Mouse (Mus musculus) megakaryocyte, embryonic 14.5 days (primary cell): ENCODE measurements around the gene Npas1. TPM values are rescaled to one million over a fixed set of nuclear protein-coding genes. Genes with fewer than 3 reads are reported as not detected.

Experiments used
- H3K27me3 ChIP-seq: replicated peaks from 2 replicates; pipeline ENCODE3; 2012; ENCODE audit warnings: inconsistent platforms
- H3K36me3 ChIP-seq: replicated peaks from 2 replicates; pipeline ENCODE3; 2012; ENCODE audit warnings: low read length, inconsistent platforms, mixed read lengths
- H3K4me1 ChIP-seq: 2 replicates; pipeline ENCODE4 v1.6.1; 2012; ENCODE audit warnings: inconsistent platforms
- H3K4me3 ChIP-seq: replicated peaks from 2 replicates; pipeline ENCODE3; 2012; ENCODE audit warnings: moderate library complexity, mild to moderate bottlenecking, inconsistent platforms
- H3K9me3 ChIP-seq: 2 replicates; pipeline ENCODE4 v1.6.1; 2012; ENCODE audit warnings: inconsistent platforms
- FLI1 ChIP-seq: IDR thresholded peaks from 2 replicates; pipeline ENCODE4 v1.6.1; 2012; ENCODE audit warnings: low read length, inconsistent platforms, mixed read lengths
- GATA1 ChIP-seq: IDR thresholded peaks from 3 replicates; pipeline ENCODE4 v1.6.1; 2012; ENCODE audit warnings: mixed read lengths, low read length, inconsistent platforms, borderline replicate concordance
- polyA plus RNA-seq: library from polyadenylated mRNA; stranded (reverse); fragments of >175 nt; gene quantifications from 2 replicates; pipeline ENCODE4 v1.2.3, GENCODE M21; 2012; ENCODE audit warnings: low replicate concordance; ENCODE audit not compliant: insufficient read depth

The Npas1 gene
- polyA plus RNA-seq, 1 experiment: not detected

DNA sequence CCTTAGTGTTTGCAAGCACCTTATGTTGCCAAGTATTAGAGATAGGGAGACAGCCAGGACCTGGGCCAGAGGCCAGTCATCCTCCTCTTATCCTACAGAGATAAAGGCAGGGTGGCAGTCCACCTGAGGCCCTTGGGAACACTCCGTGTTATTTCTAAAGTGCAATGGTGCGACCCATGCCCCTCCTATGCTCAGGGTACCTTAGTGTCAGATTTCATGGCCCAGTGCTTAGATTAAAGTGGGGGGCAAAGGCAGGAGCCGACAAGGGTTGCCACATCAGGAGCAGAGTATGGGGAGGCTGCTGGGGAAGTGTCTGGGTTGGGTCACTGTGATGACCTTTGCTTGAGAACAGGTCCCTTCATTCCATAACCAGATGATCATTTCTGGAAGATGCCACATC is 18.7 kb upstream of the Npas1 start:
- no peak for TF ChIP-seq FLI1
- no peak for TF ChIP-seq GATA1
- peaks cover 26% of the 10 kb centered on the region for H3K4me1 ChIP-seq
- no peak overlapping the region for H3K4me3 ChIP-seq
- H3K36me3 ChIP-seq: peaks cover 49% of the 10 kb centered on the region
- H3K9me3 ChIP-seq: no peaks in the 10 kb centered on the region
- no peaks in the 10 kb centered on the region for H3K27me3 ChIP-seq

GRCm38 (mm10) chr7:16493361-16493760 is 15.8 kb upstream of the Npas1 start:
- no peaks in the 10 kb centered on the region for H3K9me3 ChIP-seq
- TF ChIP-seq FLI1 (no peak), GATA1 (no peak)
- H3K27me3 ChIP-seq: peaks cover 9% of the 10 kb centered on the region
- peaks cover 24% of the 10 kb centered on the region for H3K4me1 ChIP-seq
- H3K36me3 ChIP-seq: peaks cover 36% of the 10 kb centered on the region
- no peak overlapping the region for H3K4me3 ChIP-seq

DNA sequence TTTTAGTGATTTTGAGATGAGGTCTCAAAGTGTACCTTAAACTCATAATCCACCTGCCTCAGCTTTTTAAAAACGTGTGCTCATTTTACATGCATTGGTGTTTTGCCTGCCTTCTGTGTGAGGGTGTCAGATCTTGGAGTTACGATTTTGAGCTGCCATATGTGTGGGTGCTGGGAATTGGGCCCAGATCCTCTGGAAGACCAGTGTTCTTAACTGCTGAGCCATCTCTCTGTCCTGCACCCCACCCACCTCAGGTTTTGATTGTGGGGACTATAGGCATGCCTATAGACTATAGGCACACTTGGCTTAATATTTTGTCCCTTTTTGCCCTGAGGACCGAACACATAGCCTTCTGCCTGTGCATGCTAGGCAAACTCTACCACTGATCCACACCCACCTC is 14.7 kb upstream of the Npas1 start:
- peaks cover 16% of the 10 kb centered on the region for H3K27me3 ChIP-seq
- TF ChIP-seq FLI1 (no peak), GATA1 (no peak)
- H3K4me3 ChIP-seq: no peak overlapping the region
- H3K36me3 ChIP-seq: peaks cover 25% of the 10 kb centered on the region
- no peaks in the 10 kb centered on the region for H3K9me3 ChIP-seq
- peaks cover 14% of the 10 kb centered on the region for H3K4me1 ChIP-seq

DNA sequence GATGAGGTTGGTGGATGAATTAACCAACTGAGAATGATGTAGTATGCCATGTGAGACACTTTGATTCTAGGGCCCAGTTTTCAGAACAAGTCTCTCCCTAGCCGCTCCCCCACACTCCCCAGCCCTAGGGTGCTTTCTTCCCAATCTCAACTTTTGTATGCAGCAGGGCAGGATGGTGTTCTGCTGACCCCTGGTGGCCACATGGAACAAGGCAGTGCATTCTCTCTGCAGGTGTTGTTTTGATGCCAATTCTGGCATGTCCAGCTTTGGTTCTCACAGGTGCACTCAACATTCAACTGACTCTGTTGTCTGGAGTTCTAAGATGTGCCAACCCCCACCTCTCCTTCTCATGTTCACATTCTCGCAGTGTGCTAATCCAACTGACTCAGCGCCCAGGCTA is 14.2 kb upstream of the Npas1 start:
- TF ChIP-seq GATA1 (no peak), FLI1 (no peak)
- peaks cover 14% of the 10 kb centered on the region for H3K4me1 ChIP-seq
- peaks cover 20% of the 10 kb centered on the region for H3K36me3 ChIP-seq
- peaks cover 17% of the 10 kb centered on the region for H3K27me3 ChIP-seq
- H3K9me3 ChIP-seq: no peaks in the 10 kb centered on the region
- H3K4me3 ChIP-seq: no peak overlapping the region

DNA sequence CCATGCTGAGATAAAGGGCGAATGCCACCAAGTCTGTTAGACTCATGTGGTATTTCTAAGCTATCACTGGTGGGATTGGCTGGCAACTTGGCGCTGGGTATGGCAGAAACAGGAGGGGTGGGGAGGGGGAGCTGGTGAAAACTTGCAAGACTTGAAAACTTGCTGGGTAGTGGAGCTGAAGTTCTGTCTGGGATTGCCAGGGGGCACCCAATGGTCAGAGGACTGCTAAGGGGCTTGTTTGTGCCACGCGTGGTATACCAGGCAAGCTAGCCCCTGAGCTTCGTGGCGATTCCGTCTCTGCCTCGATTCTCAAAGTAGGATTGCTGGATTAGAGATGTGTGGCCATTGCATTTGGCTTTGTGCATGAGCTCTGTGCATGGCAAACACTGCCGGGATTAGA is 12.4 kb upstream of the Npas1 start:
- H3K4me1 ChIP-seq: peaks cover 9% of the 10 kb centered on the region
- no peak overlapping the region for H3K4me3 ChIP-seq
- H3K27me3 ChIP-seq: peaks cover 27% of the 10 kb centered on the region
- TF ChIP-seq GATA1 (no peak), FLI1 (no peak)
- H3K36me3 ChIP-seq: peaks cover 2% of the 10 kb centered on the region
- H3K9me3 ChIP-seq: no peaks in the 10 kb centered on the region

DNA sequence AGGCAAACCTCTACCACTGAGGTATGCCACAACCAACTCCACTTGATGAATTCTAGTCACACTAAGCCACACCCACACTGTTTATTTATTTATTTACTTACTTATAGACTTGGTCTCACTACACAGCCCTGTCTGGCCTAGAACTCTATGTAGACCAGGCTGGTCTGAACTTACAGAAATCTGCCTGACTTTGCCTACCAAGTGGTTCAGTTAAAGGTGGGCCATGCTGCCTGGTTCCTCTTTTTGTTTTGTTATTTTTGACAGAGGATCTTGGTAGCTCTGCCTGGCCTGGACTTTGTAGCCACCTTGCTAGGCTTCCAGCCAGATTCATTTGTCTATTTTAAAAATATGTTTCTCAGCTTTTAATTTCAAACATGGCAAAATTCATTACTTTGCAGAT is 11.3 kb upstream of the Npas1 start:
- Histone ChIP-seq H3K36me3 (no peaks in the 10 kb centered on the region), H3K9me3 (no peaks in the 10 kb centered on the region), H3K4me3 (no peak overlapping the region), H3K27me3 (peaks cover 34% of the 10 kb centered on the region), H3K4me1 (peaks cover 9% of the 10 kb centered on the region)
- TF ChIP-seq GATA1 (no peak), FLI1 (no peak)

- Histone ChIP-seq H3K4me3 (peak overlapping the region; percentile 62), H3K9me3 (peaks cover 7% of the 10 kb centered on the region; the same call in 1 of the 2 replicates), H3K36me3 (no peaks in the 10 kb centered on the region), H3K27me3 (peaks cover 77% of the 10 kb centered on the region), H3K4me1 (peaks cover 29% of the 10 kb centered on the region)
- no peak for TF ChIP-seq FLI1
These were observed 933 bp downstream of the Npas1 start for GRCm38 (mm10) chr7:16476600-16476989.

GRCm38 (mm10) chr7:16475764-16476599 is 1.5 kb downstream of the Npas1 start:
- Histone ChIP-seq H3K27me3 (peaks cover 78% of the 10 kb centered on the region), H3K4me1 (peaks cover 29% of the 10 kb centered on the region), H3K36me3 (no peaks in the 10 kb centered on the region), H3K9me3 (peaks cover 7% of the 10 kb centered on the region; the same call in 1 of the 2 replicates), H3K4me3 (peak overlapping the region; percentile 62)
- TF ChIP-seq GATA1 (no peak), FLI1 (no peak)

- H3K4me3 ChIP-seq: no peak overlapping the region
- no peak for TF ChIP-seq GATA1
- no peak for TF ChIP-seq FLI1
- no peaks in the 10 kb centered on the region for H3K36me3 ChIP-seq
- peaks cover 79% of the 10 kb centered on the region for H3K27me3 ChIP-seq
- peaks cover 7% of the 10 kb centered on the region; the same call in 1 of the 2 replicates for H3K9me3 ChIP-seq
- H3K4me1 ChIP-seq: peaks cover 29% of the 10 kb centered on the region
These were observed 2.2 kb downstream of the Npas1 start for GRCm38 (mm10) chr7:16475321-16475720.

- Histone ChIP-seq H3K36me3 (no peaks in the 10 kb centered on the region), H3K4me1 (peaks cover 29% of the 10 kb centered on the region), H3K9me3 (peaks cover 7% of the 10 kb centered on the region; the same call in 1 of the 2 replicates), H3K4me3 (peak overlapping the region; percentile 73), H3K27me3 (peaks cover 81% of the 10 kb centered on the region)
- no peak for TF ChIP-seq GATA1
- no peak for TF ChIP-seq FLI1
These were observed 3.1 kb downstream of the Npas1 start for GRCm38 (mm10) chr7:16474445-16474844.

GRCm38 (mm10) chr7:16473847-16474246 is 3.7 kb downstream of the Npas1 start:
- Histone ChIP-seq H3K36me3 (no peaks in the 10 kb centered on the region), H3K27me3 (peaks cover 85% of the 10 kb centered on the region)

More at GRCm38 (mm10) chr7:16473847-16474246, 3.7 kb downstream of the Npas1 start:
- Histone ChIP-seq H3K4me3 (no peak overlapping the region), H3K9me3 (peaks cover 7% of the 10 kb centered on the region; the same call in 1 of the 2 replicates), H3K4me1 (peaks cover 29% of the 10 kb centered on the region)
- TF ChIP-seq GATA1: no peak
